Mouse (Mus musculus) monocyte, adult 2 months (primary cell): ENCODE data around the gene Mark2.

Experiments used
- DNase-seq, 2 experiments: peaks; one replicate each; pipeline ENCODE4 v3.0.0; 2022; ENCODE audit warnings: low spot score in 2 of 2, low read depth in 1 of 2

The Mark2 gene

GRCm38 (mm10) chr19:7267781-7268721 lies 73.6 kb downstream of the Mark2 start:
- DNase-seq: no peak

- no peak for DNase-seq
These were observed 74.4 kb downstream of the Mark2 start, which contains the start of gene Rcor2 for GRCm38 (mm10) chr19:7267091-7267741. Gene Rcor2, plus strand, starts transcription at chr19:7267325.

- DNase-seq: no peak
These were observed 75.2 kb downstream of the Mark2 start for GRCm38 (mm10) chr19:7266421-7266831.

- DNase-seq: no peak
These were observed 76.0 kb downstream of the Mark2 start for GRCm38 (mm10) chr19:7265478-7266191.

- no peak for DNase-seq
These were observed 76.8 kb downstream of the Mark2 start for GRCm38 (mm10) chr19:7264766-7265331.

- peak in 1 of 2 experiments; percentile 57 for DNase-seq
These were observed 77.4 kb downstream of the Mark2 start for GRCm38 (mm10) chr19:7264088-7264765.

GRCm38 (mm10) chr19:7262592-7262991 lies 79.1 kb downstream of the Mark2 start:
- no peak for DNase-seq

GRCm38 (mm10) chr19:7261964-7262363 lies 79.7 kb downstream of the Mark2 start:
- DNase-seq: no peak

GRCm38 (mm10) chr19:7261476-7261875 lies 80.2 kb downstream of the Mark2 start:
- no peak for DNase-seq

- no peak for DNase-seq
These were observed 83.8 kb downstream of the Mark2 start for GRCm38 (mm10) chr19:7257881-7258280.

- DNase-seq: no peak
These were observed 95.6 kb downstream of the Mark2 start for GRCm38 (mm10) chr19:7246021-7246420.

- peak; percentile 60 to 86 for DNase-seq
These were observed 100.6 kb downstream of the Mark2 start, which contains the start of gene Naa40 for GRCm38 (mm10) chr19:7240782-7241690. Gene Naa40, minus strand, starts transcription at chr19:7241183.

- peak in 1 of 2 experiments; percentile 15 for DNase-seq
These were observed 101.4 kb downstream of the Mark2 start for GRCm38 (mm10) chr19:7240291-7240690.

- DNase-seq: no peak
These were observed 102.1 kb downstream of the Mark2 start for GRCm38 (mm10) chr19:7239574-7239973.

GRCm38 (mm10) chr19:7236742-7237141 lies 104.9 kb downstream of the Mark2 start:
- no peak for DNase-seq

- DNase-seq: no peak
These were observed 105.6 kb downstream of the Mark2 start for GRCm38 (mm10) chr19:7236011-7236410.

GRCm38 (mm10) chr19:7235461-7235860 lies 106.2 kb downstream of the Mark2 start:
- no peak for DNase-seq

- DNase-seq: peak; percentile 48 to 79
These were observed 107.0 kb downstream of the Mark2 start for GRCm38 (mm10) chr19:7234537-7235221.

GRCm38 (mm10) chr19:7226511-7226914 lies 115.1 kb downstream of the Mark2 start:
- DNase-seq: peak; percentile 71 to 80
